Mouse (Mus musculus): ENCODE results near the gene Pdzd2. TPM values are rescaled to one million over a fixed set of nuclear protein-coding genes. Genes with fewer than 3 reads are reported as not detected.

The Pdzd2 gene
- polyA plus RNA-seq, 1 experiment from 2014 or later: 22.1 TPM

- 94% methylated on average over 8 of the region's 8 CpGs for WGBS
- Histone ChIP-seq H3K4me3 (ENCODE audit: low read depth, low read length) (no peak overlapping the region), H3K9ac (ENCODE audit: low read length) (no peak overlapping the region), H3K27me3 (ENCODE audit: control insufficient read depth, insufficient read depth, low read length) (no peaks in the 10 kb centered on the region), H3K4me1 (ENCODE audit: control insufficient read depth, insufficient read depth, low read length) (no peaks in the 10 kb centered on the region), H3K4me2 (ENCODE audit: low read depth, severe bottlenecking) (no peak overlapping the region), H3K9me3 (ENCODE audit: control insufficient read depth, low read length) (no peaks in the 10 kb centered on the region), H3K27ac (replicated peaks; ENCODE audit: low read depth, low read length) (no peak overlapping the region), H3K36me3 (ENCODE audit: control insufficient read depth, insufficient read depth, low read length) (no peaks in the 10 kb centered on the region)
- ATAC-seq (ENCODE audit: insufficient number of reproducible peaks, low FRiP score, low TSS enrichment, low read depth) (no peak), DNase-seq (ENCODE audit: low spot score) (no peak)
These were observed 102.2 kb downstream of the Pdzd2 start for GRCm38 (mm10) chr15:12637511-12637910.

- no peak for DNase-seq (ENCODE audit: low spot score)
- Histone ChIP-seq H3K27me3 (ENCODE audit: control insufficient read depth, insufficient read depth, low read length) (no peaks in the 10 kb centered on the region), H3K27ac (replicated peaks; ENCODE audit: low read depth, low read length) (no peak overlapping the region), H3K4me1 (ENCODE audit: control insufficient read depth, insufficient read depth, low read length) (peaks cover 4% of the 10 kb centered on the region; the same call in 1 of the 2 replicates), H3K4me3 (ENCODE audit: low read depth, low read length) (no peak overlapping the region), H3K4me2 (ENCODE audit: low read depth, severe bottlenecking) (no peak overlapping the region), H3K9me3 (ENCODE audit: control insufficient read depth, low read length) (no peaks in the 10 kb centered on the region), H3K36me3 (ENCODE audit: control insufficient read depth, insufficient read depth, low read length) (no peaks in the 10 kb centered on the region), H3K9ac (ENCODE audit: low read length) (no peak overlapping the region)
- ATAC-seq (ENCODE audit: insufficient number of reproducible peaks, low FRiP score, low TSS enrichment, low read depth): no peak
- WGBS: 85% methylated on average over 5 of the region's 5 CpGs
These were observed 103.3 kb downstream of the Pdzd2 start for GRCm38 (mm10) chr15:12636386-12636785.

DNA sequence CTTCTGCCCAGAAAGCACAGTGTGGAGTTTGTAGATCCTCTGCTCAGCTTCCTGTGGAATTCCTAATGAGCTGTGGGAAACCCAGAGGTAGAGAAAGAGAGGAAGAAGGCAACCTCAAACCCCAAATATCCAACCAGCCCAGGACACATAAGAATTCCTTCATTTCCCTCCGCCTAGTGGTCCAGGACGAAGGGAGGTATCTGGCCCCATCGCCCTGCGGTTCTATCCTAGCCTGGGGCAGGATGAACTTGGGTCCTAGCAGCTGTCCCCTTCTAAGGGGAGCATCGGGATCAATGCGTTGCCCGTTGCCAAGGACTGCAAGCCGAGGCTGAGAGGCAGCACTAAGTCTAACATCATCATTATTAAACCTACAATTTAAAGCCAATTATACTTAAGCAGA lies 104.8 kb downstream of the Pdzd2 start:
- no peaks in the 10 kb centered on the region for H3K9me3 ChIP-seq (ENCODE audit: control insufficient read depth, low read length)
- H3K27me3 ChIP-seq (ENCODE audit: control insufficient read depth, insufficient read depth, low read length): no peaks in the 10 kb centered on the region
- H3K4me1 ChIP-seq (ENCODE audit: control insufficient read depth, insufficient read depth, low read length): peaks cover 5% of the 10 kb centered on the region; the same call in 1 of the 2 replicates
- DNase-seq (ENCODE audit: low spot score): no peak
- WGBS: 87% methylated on average over 8 of the region's 8 CpGs
- H3K9ac ChIP-seq (ENCODE audit: low read length): no peak overlapping the region
- no peaks in the 10 kb centered on the region for H3K36me3 ChIP-seq (ENCODE audit: control insufficient read depth, insufficient read depth, low read length)
- no peak for ATAC-seq (ENCODE audit: insufficient number of reproducible peaks, low FRiP score, low TSS enrichment, low read depth)
- H3K4me2 ChIP-seq (ENCODE audit: low read depth, severe bottlenecking): no peak overlapping the region
- H3K27ac ChIP-seq (replicated peaks; ENCODE audit: low read depth, low read length): no peak overlapping the region
- H3K4me3 ChIP-seq (ENCODE audit: low read depth, low read length): no peak overlapping the region

GRCm38 (mm10) chr15:12629164-12629563 lies 110.6 kb downstream of the Pdzd2 start:
- no peak for ATAC-seq (ENCODE audit: insufficient number of reproducible peaks, low FRiP score, low TSS enrichment, low read depth)
- 89% methylated on average over 7 of the region's 7 CpGs for WGBS
- Histone ChIP-seq H3K4me1 (ENCODE audit: control insufficient read depth, insufficient read depth, low read length) (peaks cover 5% of the 10 kb centered on the region; the same call in 1 of the 2 replicates), H3K36me3 (ENCODE audit: control insufficient read depth, insufficient read depth, low read length) (no peaks in the 10 kb centered on the region), H3K4me2 (ENCODE audit: low read depth, severe bottlenecking) (no peak overlapping the region), H3K9me3 (ENCODE audit: control insufficient read depth, low read length) (no peaks in the 10 kb centered on the region), H3K9ac (ENCODE audit: low read length) (no peak overlapping the region), H3K4me3 (ENCODE audit: low read depth, low read length) (no peak overlapping the region), H3K27ac (replicated peaks; ENCODE audit: low read depth, low read length) (no peak overlapping the region), H3K27me3 (ENCODE audit: control insufficient read depth, insufficient read depth, low read length) (no peaks in the 10 kb centered on the region)
- no peak for DNase-seq (ENCODE audit: low spot score)

GRCm38 (mm10) chr15:12628451-12628850 lies 111.3 kb downstream of the Pdzd2 start:
- Histone ChIP-seq H3K4me1 (ENCODE audit: control insufficient read depth, insufficient read depth, low read length) (peaks cover 5% of the 10 kb centered on the region; the same call in 1 of the 2 replicates), H3K4me3 (ENCODE audit: low read depth, low read length) (no peak overlapping the region), H3K27me3 (ENCODE audit: control insufficient read depth, insufficient read depth, low read length) (no peaks in the 10 kb centered on the region), H3K9ac (ENCODE audit: low read length) (no peak overlapping the region), H3K4me2 (ENCODE audit: low read depth, severe bottlenecking) (no peak overlapping the region), H3K9me3 (ENCODE audit: control insufficient read depth, low read length) (no peaks in the 10 kb centered on the region; the same call in 1 of the 2 replicates), H3K36me3 (ENCODE audit: control insufficient read depth, insufficient read depth, low read length) (no peaks in the 10 kb centered on the region), H3K27ac (replicated peaks; ENCODE audit: low read depth, low read length) (no peak overlapping the region)
- 95% methylated on average over 7 of the region's 7 CpGs for WGBS
- ATAC-seq (ENCODE audit: insufficient number of reproducible peaks, low FRiP score, low TSS enrichment, low read depth): no peak
- no peak for DNase-seq (ENCODE audit: low spot score)

GRCm38 (mm10) chr15:12626930-12627329 lies 112.8 kb downstream of the Pdzd2 start:
- no peak overlapping the region for H3K9ac ChIP-seq (ENCODE audit: low read length)
- H3K4me3 ChIP-seq (ENCODE audit: low read depth, low read length): no peak overlapping the region
- 90% methylated on average over 9 of the region's 9 CpGs for WGBS
- peaks cover 5% of the 10 kb centered on the region; the same call in 1 of the 2 replicates for H3K4me1 ChIP-seq (ENCODE audit: control insufficient read depth, insufficient read depth, low read length)
- H3K9me3 ChIP-seq (ENCODE audit: control insufficient read depth, low read length): no peaks in the 10 kb centered on the region; the same call in 1 of the 2 replicates
- H3K27ac ChIP-seq (replicated peaks; ENCODE audit: low read depth, low read length): no peak overlapping the region
- no peak for DNase-seq (ENCODE audit: low spot score)
- no peaks in the 10 kb centered on the region for H3K27me3 ChIP-seq (ENCODE audit: control insufficient read depth, insufficient read depth, low read length)
- H3K4me2 ChIP-seq (ENCODE audit: low read depth, severe bottlenecking): no peak overlapping the region
- H3K36me3 ChIP-seq (ENCODE audit: control insufficient read depth, insufficient read depth, low read length): no peaks in the 10 kb centered on the region
- ATAC-seq (ENCODE audit: insufficient number of reproducible peaks, low FRiP score, low TSS enrichment, low read depth): no peak

- no peak for DNase-seq (ENCODE audit: low spot score)
- Histone ChIP-seq H3K9me3 (ENCODE audit: control insufficient read depth, low read length) (no peaks in the 10 kb centered on the region; the same call in 1 of the 2 replicates), H3K4me1 (ENCODE audit: control insufficient read depth, insufficient read depth, low read length) (no peaks in the 10 kb centered on the region), H3K27me3 (ENCODE audit: control insufficient read depth, insufficient read depth, low read length) (no peaks in the 10 kb centered on the region), H3K4me3 (ENCODE audit: low read depth, low read length) (no peak overlapping the region), H3K27ac (replicated peaks; ENCODE audit: low read depth, low read length) (no peak overlapping the region), H3K36me3 (ENCODE audit: control insufficient read depth, insufficient read depth, low read length) (no peaks in the 10 kb centered on the region), H3K9ac (ENCODE audit: low read length) (no peak overlapping the region), H3K4me2 (ENCODE audit: low read depth, severe bottlenecking) (no peak overlapping the region)
- ATAC-seq (ENCODE audit: insufficient number of reproducible peaks, low FRiP score, low TSS enrichment, low read depth): no peak
- WGBS: 79% methylated on average over 8 of the region's 8 CpGs
These were observed 113.6 kb downstream of the Pdzd2 start for GRCm38 (mm10) chr15:12626166-12626565.

- WGBS: 74% methylated on average over 6 of the region's 6 CpGs
These were observed 114.2 kb downstream of the Pdzd2 start for GRCm38 (mm10) chr15:12625524-12625923.

GRCm38 (mm10) chr15:12623521-12623920 lies 116.2 kb downstream of the Pdzd2 start:
- no peak overlapping the region for H3K4me2 ChIP-seq (ENCODE audit: low read depth, severe bottlenecking)
- H3K36me3 ChIP-seq (ENCODE audit: control insufficient read depth, insufficient read depth, low read length): no peaks in the 10 kb centered on the region
- ATAC-seq (ENCODE audit: insufficient number of reproducible peaks, low FRiP score, low TSS enrichment, low read depth): no peak
- H3K9me3 ChIP-seq (ENCODE audit: control insufficient read depth, low read length): no peaks in the 10 kb centered on the region; the same call in 1 of the 2 replicates
- H3K9ac ChIP-seq (ENCODE audit: low read length): no peak overlapping the region
- H3K4me3 ChIP-seq (ENCODE audit: low read depth, low read length): no peak overlapping the region
- peaks cover 4% of the 10 kb centered on the region; the same call in 1 of the 2 replicates for H3K4me1 ChIP-seq (ENCODE audit: control insufficient read depth, insufficient read depth, low read length)
- WGBS: 92% methylated on average over 4 of the region's 4 CpGs
- no peaks in the 10 kb centered on the region for H3K27me3 ChIP-seq (ENCODE audit: control insufficient read depth, insufficient read depth, low read length)
- no peak for DNase-seq (ENCODE audit: low spot score)
- H3K27ac ChIP-seq (replicated peaks; ENCODE audit: low read depth, low read length): no peak overlapping the region

More at GRCm38 (mm10) chr15:12625524-12625923, 114.2 kb downstream of the Pdzd2 start:
- no peak overlapping the region for H3K4me3 ChIP-seq (ENCODE audit: low read depth, low read length)
- no peaks in the 10 kb centered on the region for H3K27me3 ChIP-seq (ENCODE audit: control insufficient read depth, insufficient read depth, low read length)
- no peak overlapping the region for H3K27ac ChIP-seq (replicated peaks; ENCODE audit: low read depth, low read length)
- H3K36me3 ChIP-seq (ENCODE audit: control insufficient read depth, insufficient read depth, low read length): no peaks in the 10 kb centered on the region
- H3K9ac ChIP-seq (ENCODE audit: low read length): no peak overlapping the region
- no peaks in the 10 kb centered on the region; the same call in 1 of the 2 replicates for H3K9me3 ChIP-seq (ENCODE audit: control insufficient read depth, low read length)
- H3K4me1 ChIP-seq (ENCODE audit: control insufficient read depth, insufficient read depth, low read length): no peaks in the 10 kb centered on the region
- H3K4me2 ChIP-seq (ENCODE audit: low read depth, severe bottlenecking): no peak overlapping the region
- no peak for ATAC-seq (ENCODE audit: insufficient number of reproducible peaks, low FRiP score, low TSS enrichment, low read depth)
- no peak for DNase-seq (ENCODE audit: low spot score)

All from limb, embryonic 11.5 days (tissue).